Mouse (Mus musculus): ENCODE results near the gene Ppp2r5d.
A peak's percentile ranks its signal among the peaks of the same experiment; 100 is the strongest.

Ppp2r5d gene

DNA sequence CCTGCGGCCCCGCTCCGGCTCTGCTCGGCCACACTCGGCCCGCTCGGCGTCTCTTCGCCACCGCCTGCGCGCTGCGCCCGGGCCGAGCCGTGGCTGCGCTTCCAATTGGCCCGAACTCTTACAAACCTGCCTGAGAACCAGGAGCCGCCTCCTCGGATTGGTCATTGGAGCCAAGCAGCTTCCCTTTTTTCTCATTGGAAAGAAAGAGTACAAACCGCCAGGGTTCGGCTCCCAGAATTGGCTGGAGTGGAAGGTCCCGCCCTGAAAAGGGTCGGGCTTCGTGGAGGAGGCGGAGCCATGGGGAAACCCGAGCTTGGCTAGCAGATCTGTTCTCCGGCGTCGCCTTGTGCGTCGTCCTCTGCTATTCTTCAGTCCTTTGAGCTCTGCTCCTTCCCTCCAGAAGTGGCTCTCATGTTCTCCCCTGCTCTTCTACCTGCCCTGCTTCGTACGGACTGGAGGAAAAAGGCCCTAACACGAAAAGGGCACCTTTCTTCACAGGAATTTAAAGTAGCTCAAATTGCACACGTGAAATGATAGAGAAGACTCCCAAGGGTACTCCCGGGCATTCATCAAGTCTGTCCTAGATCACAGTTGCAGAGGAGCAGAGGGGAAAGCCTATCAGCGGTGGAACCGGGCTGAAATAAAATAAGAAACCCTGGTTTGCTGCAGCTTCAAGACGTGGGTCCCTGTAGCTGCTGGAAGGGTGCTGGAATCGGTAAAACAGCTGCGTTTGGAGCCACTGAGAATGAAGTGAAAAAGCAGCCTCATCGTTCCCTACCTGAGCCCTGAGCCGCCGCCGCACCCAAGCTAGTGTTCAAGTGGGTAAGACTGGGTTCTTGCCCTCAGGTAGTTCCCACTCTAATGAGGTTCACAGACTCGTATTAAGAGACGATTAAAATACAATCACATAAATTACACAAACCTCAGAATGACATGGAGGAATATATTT lies at the start of gene Ppp2r5d:
Ppp2r5d (minus strand) TSS at position 225 of the 949 bp plus-strand sequence.
- peak; percentile 97 for DNase-seq (ENCODE audit: low spot score)

GRCm38 (mm10) chr17:46751794-46752556 lies 47.1 kb upstream of the Ppp2r5d start, which contains the start of gene Cnpy3:
Gene Cnpy3 (minus strand): TSS chr17:46752214.
- DNase-seq (ENCODE audit: low spot score): peak; percentile 99

DNA sequence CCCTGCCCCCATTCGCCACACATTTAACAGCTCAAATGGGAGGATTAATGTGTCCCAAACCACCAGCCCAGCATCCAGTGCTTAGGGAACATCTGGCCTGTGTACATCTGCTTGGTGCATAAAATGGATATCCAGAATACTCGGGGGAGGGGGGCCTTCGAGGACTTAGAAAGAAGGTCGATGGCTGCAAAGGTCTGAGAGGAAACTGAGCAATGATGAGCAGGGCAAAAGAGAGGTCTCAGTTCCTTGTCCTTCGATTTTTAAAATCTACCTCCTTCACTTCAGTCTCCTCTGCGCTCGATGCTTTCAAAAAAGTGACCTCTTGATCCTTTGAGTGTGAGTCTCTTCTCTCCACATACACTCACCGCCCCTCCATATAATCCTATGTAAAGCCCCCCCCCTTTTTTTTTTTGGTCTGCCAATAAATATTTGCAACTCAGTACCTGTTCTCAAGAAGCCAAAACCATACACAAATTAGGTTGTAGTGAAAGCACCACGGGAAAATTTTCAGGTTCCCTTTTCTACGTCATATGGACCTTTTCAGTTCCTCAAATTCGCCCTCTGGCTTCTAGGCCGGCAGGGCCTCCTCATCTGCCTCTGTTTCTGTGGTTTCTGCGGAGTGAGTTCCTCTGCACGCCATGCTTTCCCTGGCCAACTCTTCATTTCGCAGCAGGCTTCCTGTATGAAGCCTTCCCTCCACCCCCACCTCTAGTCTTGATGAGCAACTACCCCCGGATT lies 46.3 kb upstream of the Ppp2r5d start:
- DNase-seq (ENCODE audit: low spot score): peak; percentile 71

- DNase-seq (ENCODE audit: low spot score): no peak
Observed at GRCm38 (mm10) chr17:46750580-46750979, 45.7 kb upstream of the Ppp2r5d start.

GRCm38 (mm10) chr17:46749282-46749681 lies 44.4 kb upstream of the Ppp2r5d start:
- no peak for DNase-seq (ENCODE audit: low spot score)

- no peak for DNase-seq (ENCODE audit: low spot score)
Observed at GRCm38 (mm10) chr17:46747806-46748205, 42.9 kb upstream of the Ppp2r5d start.

DNA sequence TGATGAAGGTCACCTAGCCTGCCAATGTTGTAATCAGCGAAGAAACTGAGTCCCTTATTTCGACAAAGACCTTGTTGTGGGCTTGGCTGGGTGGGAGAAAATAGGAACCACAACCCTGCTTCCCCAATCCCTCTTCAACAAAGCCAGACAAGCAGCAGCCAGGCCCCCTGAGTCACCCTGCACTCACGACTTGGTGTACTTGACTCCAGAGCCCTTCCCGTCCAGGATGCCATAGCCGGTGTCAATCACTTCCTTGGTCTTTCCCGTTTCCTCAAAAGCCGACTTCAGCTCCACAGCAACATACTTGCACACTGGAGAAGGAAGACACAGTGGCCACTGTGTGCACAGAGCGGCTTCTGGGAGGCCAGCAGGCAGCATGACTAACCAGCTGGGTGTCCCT lies 42.3 kb upstream of the Ppp2r5d start:
- DNase-seq (ENCODE audit: low spot score): no peak

DNA sequence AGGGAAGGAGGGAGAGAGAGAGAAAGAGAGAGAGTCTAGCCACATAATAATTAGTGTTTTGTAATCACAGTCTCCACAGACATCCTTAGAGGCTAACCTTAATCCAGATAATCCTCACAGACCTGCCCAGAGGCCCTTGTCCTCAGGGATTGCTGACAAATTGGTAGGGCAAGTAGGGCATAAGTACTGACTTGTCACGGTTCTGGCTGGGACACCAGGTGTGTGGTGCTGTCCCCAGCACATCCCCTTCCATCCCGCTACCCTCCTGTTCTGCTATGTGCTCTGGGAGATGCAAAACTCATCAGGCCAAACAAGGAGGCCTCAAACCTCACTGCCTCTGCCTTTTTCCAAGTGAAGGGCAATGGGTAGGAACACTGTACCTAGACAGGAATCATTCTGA lies 40.6 kb upstream of the Ppp2r5d start:
- no peak for DNase-seq (ENCODE audit: low spot score)

DNA sequence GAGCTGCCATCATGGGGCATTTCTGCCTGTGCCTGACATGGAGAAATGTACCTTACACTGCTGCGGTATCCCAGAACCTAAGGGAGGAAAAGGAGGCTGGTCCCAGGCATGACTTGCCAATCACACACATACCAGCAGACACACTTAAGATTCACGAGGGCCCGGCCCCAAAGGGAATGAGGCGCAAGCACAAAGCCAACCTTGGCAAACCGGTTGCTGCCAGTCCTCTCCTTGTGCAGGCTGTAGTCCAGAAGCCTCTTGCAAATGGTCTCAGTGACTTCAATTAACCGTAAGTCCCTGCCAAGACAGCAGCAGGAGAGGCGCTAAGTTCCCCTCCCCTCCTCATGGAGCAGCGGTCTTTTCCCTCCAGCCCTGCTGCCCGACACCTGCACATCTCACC lies 38.1 kb upstream of the Ppp2r5d start:
- DNase-seq (ENCODE audit: low spot score): no peak

GRCm38 (mm10) chr17:46741305-46741704 lies 36.4 kb upstream of the Ppp2r5d start:
- no peak for DNase-seq (ENCODE audit: low spot score)

DNA sequence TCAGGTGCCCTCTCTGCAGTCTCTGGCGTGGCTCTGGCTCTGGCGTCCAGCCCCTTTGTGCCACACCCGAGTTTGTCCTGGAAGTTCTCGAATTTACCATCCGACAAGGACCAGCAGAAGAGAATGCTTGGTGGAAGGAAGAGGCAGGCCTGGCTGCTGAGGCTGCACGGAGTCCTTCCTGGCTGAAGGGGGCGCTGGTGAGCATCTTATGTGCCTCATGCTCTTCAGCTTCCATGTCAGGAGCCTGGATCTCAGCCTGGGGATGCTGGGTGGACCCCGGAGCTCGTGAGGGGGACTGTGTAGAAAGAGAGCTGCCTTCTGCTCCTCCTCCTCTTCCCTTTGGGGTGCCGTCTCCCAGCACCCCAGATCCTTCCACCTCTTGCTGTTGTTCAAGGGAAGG lies 31.2 kb upstream of the Ppp2r5d start:
- peak; percentile 38 for DNase-seq (ENCODE audit: low spot score)

- no peak for DNase-seq (ENCODE audit: low spot score)
Observed at GRCm38 (mm10) chr17:46735287-46735686, 30.4 kb upstream of the Ppp2r5d start.

DNA sequence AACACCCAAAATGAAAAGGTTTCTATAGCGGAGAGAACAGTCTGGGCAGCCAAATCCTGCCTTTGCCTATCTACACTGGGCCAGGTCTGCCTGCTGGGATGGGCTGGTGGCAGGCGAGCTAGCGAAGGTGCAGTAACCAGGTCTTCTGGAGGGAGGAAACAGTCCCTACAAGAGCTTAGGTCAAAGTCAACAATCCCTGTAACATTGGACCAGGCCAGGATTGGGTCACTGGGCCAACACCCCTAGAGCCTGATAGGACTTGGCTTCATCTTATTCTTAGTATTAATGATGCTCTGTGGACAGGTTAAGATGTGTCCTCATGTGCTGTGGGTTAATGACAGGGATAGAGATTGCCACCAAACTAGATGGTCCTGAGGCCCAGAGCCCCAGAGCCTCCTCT lies 29.1 kb upstream of the Ppp2r5d start:
- DNase-seq (ENCODE audit: low spot score): no peak

DNA sequence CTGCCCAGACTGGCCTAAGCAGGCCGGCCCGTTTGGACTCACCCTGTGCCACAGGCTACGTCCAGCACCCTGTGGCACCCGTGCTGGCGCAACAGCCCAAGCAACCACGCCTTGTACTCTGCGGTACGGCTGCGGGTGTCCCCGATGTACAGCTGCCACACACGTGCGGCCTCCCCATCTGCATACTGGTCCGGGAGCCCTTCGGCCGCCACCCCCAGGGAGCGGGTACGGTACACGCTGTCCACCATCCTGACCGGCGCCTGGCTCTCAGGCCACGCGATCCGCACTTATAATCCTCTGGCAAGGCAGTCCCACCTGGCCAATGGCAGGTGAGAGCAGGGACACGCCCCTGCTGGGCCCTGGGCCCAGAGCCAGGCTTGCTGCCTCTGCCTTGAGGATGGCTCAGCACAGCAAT lies 24.0 kb upstream of the Ppp2r5d start, which contains the start of gene Gnmt:
Gnmt (minus strand) TSS at position 265 of the 415 bp plus-strand sequence.
- DNase-seq (ENCODE audit: low spot score): no peak

DNA sequence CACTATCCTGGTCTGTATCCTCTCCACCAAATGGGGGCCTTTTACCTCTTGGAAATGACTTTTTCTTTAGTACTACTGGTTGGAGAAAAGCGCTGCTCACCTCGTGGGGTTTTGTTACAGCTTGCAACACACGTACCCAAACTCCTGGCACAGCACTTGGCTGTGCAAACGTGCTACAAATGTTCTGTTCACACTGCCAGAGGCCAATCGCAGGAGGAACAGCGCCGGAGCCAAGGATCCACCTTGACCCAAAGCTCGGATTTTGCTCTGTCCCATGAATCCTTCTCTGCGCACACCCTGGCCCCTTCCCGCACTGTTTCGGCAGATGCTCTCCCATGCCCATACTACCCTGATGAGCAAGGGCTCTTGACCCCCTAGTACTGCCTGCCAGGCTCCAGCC lies 23.6 kb upstream of the Ppp2r5d start:
- DNase-seq (ENCODE audit: low spot score): no peak

- DNase-seq (ENCODE audit: low spot score): no peak
Observed at GRCm38 (mm10) chr17:46728021-46728420, 23.1 kb upstream of the Ppp2r5d start.

DNA sequence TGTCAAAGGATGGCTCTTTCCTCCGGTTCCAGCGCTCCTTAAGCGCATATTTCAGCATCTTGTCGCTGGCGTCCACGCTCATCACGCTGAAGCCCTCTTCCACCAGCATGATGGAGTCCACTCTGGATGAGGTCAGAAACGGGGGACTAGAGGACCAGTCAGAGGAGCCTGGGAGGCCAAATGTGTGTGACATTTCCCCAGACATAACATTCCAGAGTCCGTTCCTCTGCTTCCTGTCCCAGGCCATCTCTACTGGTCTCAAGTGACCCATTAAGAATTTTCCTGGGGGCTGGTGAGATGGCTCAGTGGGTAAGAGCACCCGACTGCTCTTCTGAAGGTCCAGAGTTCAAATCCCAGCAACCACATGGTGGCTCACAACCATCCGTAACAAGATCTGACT lies 22.4 kb upstream of the Ppp2r5d start:
- DNase-seq (ENCODE audit: low spot score): no peak

DNA sequence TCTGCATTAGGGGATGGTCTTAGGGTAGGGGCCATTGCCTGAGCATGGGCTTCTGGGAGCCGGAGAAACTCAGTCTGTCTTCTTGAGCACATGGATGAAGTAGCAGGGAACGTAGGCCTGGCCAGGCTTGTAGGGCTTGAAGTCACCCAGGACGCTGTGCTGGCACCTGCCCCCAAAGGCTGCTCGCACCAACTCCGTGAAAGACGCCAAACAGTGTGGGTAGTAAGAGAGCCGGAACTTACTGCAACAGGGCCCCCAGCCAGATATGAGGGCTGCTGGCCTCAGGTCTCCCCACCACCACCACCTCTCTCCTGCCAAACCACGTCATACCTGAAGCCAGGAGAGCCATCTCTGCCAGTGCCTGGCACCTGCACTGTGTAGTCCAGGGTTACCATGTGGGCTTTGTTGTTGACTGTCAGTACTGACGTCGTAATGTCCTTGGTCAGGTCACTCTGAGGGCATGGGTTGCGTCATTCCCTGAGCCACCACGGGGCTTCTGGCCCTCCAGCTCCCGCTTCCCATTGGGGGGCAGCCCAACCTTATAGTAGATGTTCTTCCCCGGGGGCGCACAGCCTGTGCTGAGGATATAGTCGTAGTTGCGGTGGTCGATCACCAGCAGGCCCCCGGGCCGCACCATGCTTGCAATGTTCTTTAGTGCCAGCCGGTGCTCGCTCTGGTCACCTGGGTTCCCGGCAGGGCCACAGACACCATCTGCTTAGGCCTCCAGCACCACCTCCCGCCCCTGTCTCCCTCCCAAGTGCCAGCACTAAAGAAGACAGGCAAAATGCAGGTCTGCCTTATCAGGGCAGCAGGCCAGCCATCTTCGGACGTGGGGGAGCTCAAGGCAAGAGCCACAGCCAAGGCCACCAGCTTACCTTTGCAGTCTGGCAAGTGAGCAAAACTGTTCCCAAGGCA lies 21.1 kb upstream of the Ppp2r5d start:
- no peak for DNase-seq (ENCODE audit: low spot score)

DNA sequence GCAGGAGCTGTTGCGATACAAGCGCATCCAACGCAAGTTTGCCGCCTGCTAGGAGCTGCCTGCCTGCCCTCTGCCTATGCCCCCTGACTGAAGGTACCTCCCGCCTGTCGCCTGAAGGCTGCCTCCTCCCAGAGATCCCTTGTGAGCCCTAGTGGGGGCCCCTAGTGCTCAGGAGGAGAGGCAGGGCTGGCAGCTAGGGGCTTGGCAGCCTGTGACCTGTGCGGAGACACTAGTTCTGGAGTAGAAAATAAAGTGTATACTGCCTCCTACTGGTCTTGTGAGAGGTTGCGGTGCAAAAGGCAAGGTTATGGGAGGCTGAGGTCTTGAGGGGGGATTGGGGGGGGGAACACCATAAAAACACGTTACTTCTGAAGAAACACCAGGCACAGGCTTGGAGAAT lies 20.4 kb upstream of the Ppp2r5d start:
- DNase-seq (ENCODE audit: low spot score): peak; percentile 54

GRCm38 (mm10) chr17:46724477-46725084 lies 19.7 kb upstream of the Ppp2r5d start:
- no peak for DNase-seq (ENCODE audit: low spot score)

- DNase-seq (ENCODE audit: low spot score): no peak
Observed at GRCm38 (mm10) chr17:46721077-46721476, 16.2 kb upstream of the Ppp2r5d start.
